Mouse (Mus musculus): ENCODE data around the gene Teddm1a. TPM values are rescaled to one million over a fixed set of nuclear protein-coding genes. Genes with fewer than 3 reads are reported as not detected.

Gene Teddm1a
- total RNA-seq, 2 experiments from 2014 or later, result not detected

DNA sequence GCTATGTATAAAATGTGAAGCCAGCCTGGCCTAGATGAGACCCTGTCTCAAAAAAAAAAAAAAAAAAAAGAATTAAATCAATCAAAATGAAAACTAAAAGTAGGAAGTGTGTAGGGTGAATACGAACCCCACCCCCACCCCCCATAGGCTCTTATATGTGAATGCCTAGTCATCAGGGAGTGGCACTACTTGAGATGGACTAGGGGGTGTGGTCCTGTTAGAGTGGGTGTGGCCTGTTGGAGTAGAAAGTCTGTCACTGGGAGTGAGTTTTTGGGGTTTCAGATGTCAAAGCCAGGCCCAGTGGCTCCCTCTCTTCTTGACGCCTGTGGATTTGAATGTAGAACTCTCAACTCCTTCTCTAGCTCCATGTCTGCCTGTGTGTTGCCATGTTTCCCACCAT is 45.5 kb downstream of the Teddm1a start:
- DNase-seq, result no peak
- no peak overlapping the region for H3K4me3 ChIP-seq
- intact Hi-C loops (cut with DNase I), result no loop called here
- TF ChIP-seq CTCF (IDR thresholded peaks at IDR 0.05), result no peak
- no peak overlapping the region for H3K27ac ChIP-seq

DNA sequence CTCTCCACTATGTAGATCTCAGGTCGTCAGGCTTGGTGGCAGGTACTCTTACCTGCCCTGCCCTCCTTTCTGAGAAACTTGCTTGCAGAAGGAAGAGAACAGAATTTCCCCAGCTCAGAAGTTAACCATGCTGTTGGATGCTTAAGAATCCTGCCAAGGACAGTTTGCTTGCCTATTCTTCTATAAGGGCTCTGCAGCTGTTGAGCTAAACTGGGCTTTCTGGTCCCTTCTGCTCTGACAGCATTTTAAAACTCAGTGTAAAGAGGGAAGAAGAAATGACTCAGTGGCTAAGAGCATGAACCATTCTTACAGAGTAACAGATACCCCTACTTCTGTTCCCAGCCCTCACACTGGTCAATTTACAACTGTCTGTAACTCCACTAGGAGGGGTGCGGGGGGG is 49.4 kb downstream of the Teddm1a start:
- Histone ChIP-seq H3K4me3 (no peak overlapping the region), H3K27ac (no peak overlapping the region)
- no peak for TF ChIP-seq CTCF (IDR thresholded peaks at IDR 0.05)
- DNase-seq, result no peak
- intact Hi-C loops (cut with DNase I), result no loop called here

Small RNA genes within 50 kb of the gene (microRNA-seq; reads per million reads assigned to microRNA genes)
- 2.9 reads per million for gene Mir8114

Other genes starting within 250 kb of the Teddm1a start
- gene Rgs8, start 238.7 kb upstream of the Teddm1a start, total RNA-seq (2021), result not detected
- 1 to 10 TPM in 1 of 2 experiments, under 1 TPM in 1; 0.59 to 1.8 TPM for gene Rgs16, start 151.4 kb upstream of the Teddm1a start, total RNA-seq (2021)
- gene Rnasel, start 142.3 kb upstream of the Teddm1a start, total RNA-seq (2021), result 1 to 10 TPM in 1 of 2 experiments, under 1 TPM in 1; 0.92 to 1.1 TPM
- under 1 TPM in 1 of 2 experiments, not detected in 1; 0.18 TPM for gene Rgsl1, start 47.6 kb upstream of the Teddm1a start, total RNA-seq (2021)
- not detected for gene Teddm1b, start 17.4 kb upstream of the Teddm1a start, total RNA-seq (2021)
- gene Glul, start 8.2 kb downstream of the Teddm1a start, total RNA-seq (2021), result 100 to 1,000 TPM; 501 to 689 TPM
- 1 to 10 TPM; 1.6 to 4.4 TPM for gene Teddm2, start 8.5 kb downstream of the Teddm1a start, total RNA-seq (2021)